Mouse (Mus musculus) spleen, postnatal 14 days (tissue): ENCODE results near the gene Celf2.

Source experiments
- DNase-seq, 2 experiments: peaks; one replicate each; pipeline ENCODE4 v3.0.0; 2021 to 2022; ENCODE audit warnings: low spot score in 2 of 2

Celf2 gene

GRCm38 (mm10) chr2:6689689-6690088 lies 819.7 kb downstream of the Celf2 start:
- DNase-seq: no peak

- no peak for DNase-seq
Observed at GRCm38 (mm10) chr2:6678231-6678630, 831.1 kb downstream of the Celf2 start.

- no peak for DNase-seq
Observed at GRCm38 (mm10) chr2:6677457-6677856, 831.9 kb downstream of the Celf2 start.

- no peak for DNase-seq
Observed at GRCm38 (mm10) chr2:6674401-6674800, 835.0 kb downstream of the Celf2 start.

- DNase-seq: no peak
Observed at GRCm38 (mm10) chr2:6673418-6673817, 835.9 kb downstream of the Celf2 start.

GRCm38 (mm10) chr2:6667611-6668010 lies 841.8 kb downstream of the Celf2 start:
- no peak for DNase-seq

GRCm38 (mm10) chr2:6659834-6660233 lies 849.5 kb downstream of the Celf2 start:
- DNase-seq: no peak

GRCm38 (mm10) chr2:6653719-6654118 lies 855.6 kb downstream of the Celf2 start:
- DNase-seq: no peak

GRCm38 (mm10) chr2:6651697-6652096 lies 857.7 kb downstream of the Celf2 start:
- no peak for DNase-seq

GRCm38 (mm10) chr2:6648877-6649276 lies 860.5 kb downstream of the Celf2 start:
- no peak for DNase-seq

- DNase-seq: no peak
Observed at GRCm38 (mm10) chr2:6647028-6647427, 862.3 kb downstream of the Celf2 start.

- DNase-seq: no peak
Observed at GRCm38 (mm10) chr2:6646325-6646724, 863.0 kb downstream of the Celf2 start.

- DNase-seq: peak in 1 of 2 experiments; percentile 1
Observed at GRCm38 (mm10) chr2:6642222-6642850, 867.0 kb downstream of the Celf2 start.

- DNase-seq: no peak
Observed at GRCm38 (mm10) chr2:6639370-6639769, 870.0 kb downstream of the Celf2 start.

- no peak for DNase-seq
Observed at GRCm38 (mm10) chr2:6637147-6637546, 872.2 kb downstream of the Celf2 start.

GRCm38 (mm10) chr2:6634899-6635298 lies 874.5 kb downstream of the Celf2 start:
- DNase-seq: no peak

- no peak for DNase-seq
Observed at GRCm38 (mm10) chr2:6633115-6633514, 876.2 kb downstream of the Celf2 start.

GRCm38 (mm10) chr2:6623802-6624201 lies 885.6 kb downstream of the Celf2 start:
- DNase-seq: no peak

GRCm38 (mm10) chr2:6622082-6622481 lies 887.3 kb downstream of the Celf2 start:
- no peak for DNase-seq

GRCm38 (mm10) chr2:6618856-6619255 lies 890.5 kb downstream of the Celf2 start:
- no peak for DNase-seq

- DNase-seq: no peak
Observed at GRCm38 (mm10) chr2:6618450-6618849, 890.9 kb downstream of the Celf2 start.

GRCm38 (mm10) chr2:6604347-6604746 lies 905.0 kb downstream of the Celf2 start:
- no peak for DNase-seq

- no peak for DNase-seq
Observed at GRCm38 (mm10) chr2:6603880-6604279, 905.5 kb downstream of the Celf2 start.

GRCm38 (mm10) chr2:6602163-6602562 lies 907.2 kb downstream of the Celf2 start:
- no peak for DNase-seq
